Mouse (Mus musculus) small intestine, adult 2 months (tissue): ENCODE measurements at regions not wholly inside any gene's neighbourhood (a gene's known extent, or its start where the extent isn't known, plus 50 kb on each side); places are given as distances from the start of the nearest gene placed in this dataset.

Experiments
- CTCF ChIP-seq: fragments of 200-500 bp; IDR thresholded peaks from 2 replicates; pipeline ENCODE4 v1.5.1; 2012; ENCODE audit warnings: low read depth, mild to moderate bottlenecking, control low read depth, inconsistent platforms, low read length, moderate library complexity, mixed read lengths; ENCODE audit not compliant: insufficient replicate concordance, insufficient read length; ENCODE audit errors: extremely low read depth
- POLR2A ChIP-seq: fragments of 200-500 bp; IDR thresholded peaks from 2 replicates; pipeline ENCODE4 v1.6.1; 2012; ENCODE audit warnings: low read depth, mild to moderate bottlenecking, control low read depth, inconsistent platforms, low read length, moderate library complexity

GRCm38 (mm10) chr15:97173233-97173632 lies 73.7 kb upstream of the Pced1b start:
- TF ChIP-seq POLR2A (no peak), CTCF (no peak)
